19 mouse cellular contexts compared by ENCODE assay signal in genomic region chr12:104847227-104847626, GRCm38 (mm10). TPM values are rescaled to one million over a fixed set of nuclear protein-coding genes. Genes with fewer than 3 reads are reported as not detected.
"Had no signal": no experiment of that assay in that cellular context is flagged by ENCODE, and none has a peak within 500 bp of the region (broad histone marks: within the 10 kb centered on the region; RNA-seq: fewer than 3 reads in every experiment).

No protein-coding gene starts in this region.

- H3K4me3 ChIP-seq: midbrain, embryonic 10.5 days; midbrain, embryonic 13.5 days; myocyte; neural tube, embryonic 13.5 days; neural tube, embryonic 15.5 days; stomach, embryonic 15.5 days had no signal

- H3K27me3 ChIP-seq: midbrain, embryonic 13.5 days; neural tube, embryonic 13.5 days; stomach, embryonic 15.5 days had no signal

- H3K36me3 ChIP-seq: midbrain, embryonic 10.5 days; midbrain, embryonic 13.5 days; neural tube, embryonic 13.5 days; neural tube, embryonic 15.5 days; stomach, embryonic 15.5 days had no signal

- ATAC-seq: midbrain, embryonic 13.5 days; midbrain, embryonic 16.5 days had no signal

- H3K4me2 ChIP-seq: lung, embryonic 14.5 days; midbrain, embryonic 13.5 days; neural tube, embryonic 13.5 days; neural tube, embryonic 15.5 days; stomach, embryonic 15.5 days had no signal

- DNase-seq: lung, adult 18-20 months; lung, embryonic 14.5 days; lung, postnatal 10 days; lung, postnatal 4 days; retina, postnatal 1 day; right cerebral cortex, adult 18-20 months; right cerebral cortex, postnatal 14 days; thymus, adult 2 months; thymus, postnatal 25 days; thymus, postnatal 4 days had no signal

- H3K9ac ChIP-seq: lung, embryonic 14.5 days; midbrain, embryonic 13.5 days; neural tube, embryonic 13.5 days; neural tube, embryonic 15.5 days; stomach, embryonic 15.5 days had no signal

- H3K27ac ChIP-seq: midbrain, embryonic 10.5 days; midbrain, embryonic 13.5 days; neural tube, embryonic 13.5 days; neural tube, embryonic 15.5 days; stomach, embryonic 15.5 days; stomach, postnatal 0 days had no signal

- H3K9me3 ChIP-seq: midbrain, embryonic 10.5 days; midbrain, embryonic 13.5 days; neural tube, embryonic 13.5 days; neural tube, embryonic 15.5 days; stomach, embryonic 15.5 days had no signal

RNA-seq across cellular contexts. Expression of gene Clmn, which starts 17.6 kb away (rescaled TPM):
- total RNA-seq: megakaryocyte-erythroid progenitor cell, adult 5-6 weeks had no signal
